Mouse (Mus musculus) c-Kit-positive CD71-positive TER-119-positive erythroid progenitor cells, embryonic 14.5 days (primary cell): Measurements from ENCODE around the gene Morf4l2.
"Not testable (repeated sequence)": the region's sequence is repeated elsewhere in the genome, so short reads cannot be mapped to it uniquely, and the experiment has no call there.

Experiments used
- DNase-seq: peaks from one replicate; pipeline ENCODE4 v3.0.0-alpha.2; 2013; ENCODE audit warnings: low spot score

The Morf4l2 gene

GRCm38 (mm10) chrX:136693196-136693595 lies 50.3 kb downstream of the Morf4l2 start:
- DNase-seq, result no peak

DNA sequence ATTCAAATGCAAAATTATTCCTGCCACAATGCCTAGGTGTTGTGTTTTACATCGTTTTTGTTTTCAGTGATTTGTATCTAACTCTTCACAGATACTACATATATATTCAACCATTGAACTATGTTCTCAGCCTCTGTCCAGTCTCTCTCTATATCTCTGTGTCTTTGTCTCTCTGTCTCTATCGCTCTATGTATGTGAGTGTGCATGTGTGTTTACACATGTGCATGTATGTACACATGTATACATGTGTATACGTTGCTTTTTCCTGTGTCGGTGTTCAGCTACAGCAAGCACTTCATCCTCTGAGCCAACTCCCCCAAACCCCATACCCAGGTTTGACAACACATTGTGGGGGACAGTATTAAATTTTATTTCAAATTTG lies 51.2 kb downstream of the Morf4l2 start:
- DNase-seq, result no peak

DNA sequence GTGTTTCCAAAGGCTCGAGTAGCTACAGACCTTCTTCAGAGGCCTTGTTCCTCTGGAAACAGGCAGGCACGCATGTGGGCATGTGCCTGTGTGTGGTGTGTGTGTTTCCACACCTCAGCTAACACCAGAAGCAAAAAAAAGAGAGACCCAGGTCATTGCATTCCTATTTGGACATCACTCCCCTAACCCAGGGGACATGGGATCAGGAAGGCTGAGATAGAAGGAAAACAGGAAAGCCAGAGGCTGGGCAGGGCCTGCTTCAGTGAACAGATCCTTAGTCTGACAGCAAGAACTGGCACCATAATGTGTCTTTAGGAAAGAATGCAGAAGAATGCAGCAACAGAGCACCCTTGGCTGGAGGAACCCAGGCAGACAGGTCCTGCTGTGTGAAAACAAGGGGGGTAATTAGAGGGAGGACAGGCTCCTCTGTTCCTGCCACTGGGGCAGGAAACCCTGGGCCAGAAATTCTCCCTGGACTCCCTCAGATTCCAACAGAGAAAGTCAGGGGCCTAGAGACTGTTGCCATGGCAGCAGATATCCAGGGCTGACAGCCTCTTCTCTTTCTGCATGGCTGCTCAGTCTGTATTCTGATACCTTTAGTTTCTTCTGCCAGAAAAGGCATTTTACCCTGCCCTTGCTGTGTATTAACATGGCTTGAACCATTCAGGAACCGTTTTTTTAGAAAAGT lies 51.7 kb downstream of the Morf4l2 start:
- not testable (repeated sequence) for DNase-seq
